Mouse (Mus musculus) cortical plate, adult 2 months (tissue): ENCODE results near the gene Emg1.

ENCODE experiments used
- CTCF ChIP-seq: fragments of 200-500 bp; IDR thresholded peaks from 2 replicates; pipeline ENCODE4 v1.5.1; 2011; ENCODE audit warnings: mild to moderate bottlenecking, control low read depth, low read length; ENCODE audit not compliant: insufficient read depth; ENCODE audit errors: extremely low read depth
- POLR2A ChIP-seq: fragments of 200-500 bp; IDR thresholded peaks from 2 replicates; pipeline ENCODE4 v1.6.1; 2011; ENCODE audit warnings: mild to moderate bottlenecking, low read length, control low read depth; ENCODE audit not compliant: insufficient read depth; ENCODE audit errors: extremely low read depth

GRCm38 (mm10) chr6:124688151-124688758, 23.7 kb downstream of the Emg1 start:
- no peak for TF ChIP-seq CTCF
- no peak for TF ChIP-seq POLR2A
